Mouse (Mus musculus) C2C12 (cell line): Measurements from ENCODE around the gene Gm45140. TPM values are rescaled to one million over a fixed set of nuclear protein-coding genes. Genes with fewer than 3 reads are reported as not detected.

Experiments
- H3K27me3 ChIP-seq: one replicate; pipeline ENCODE4 v1.6.1; 2011; ENCODE audit not compliant: control insufficient read depth, insufficient read depth, insufficient read length
- H3K36me3 ChIP-seq: one replicate; pipeline ENCODE4 v1.6.1; 2011; ENCODE audit not compliant: control insufficient read depth, insufficient read depth
- H3K4me3 ChIP-seq: one replicate; pipeline ENCODE4 v1.5.1; 2011; ENCODE audit warnings: mild to moderate bottlenecking, control low read depth; ENCODE audit not compliant: poor library complexity, insufficient read depth, severe bottlenecking
- H3K79me2 ChIP-seq: one replicate; pipeline ENCODE4 v1.6.1; 2011; ENCODE audit not compliant: control insufficient read depth, insufficient read depth
- H3K79me3 ChIP-seq: one replicate; pipeline ENCODE4 v1.6.1; 2011; ENCODE audit warnings: low read depth, control low read depth
- H3ac ChIP-seq: one replicate; pipeline ENCODE3; 2011; ENCODE audit warnings: low read depth; ENCODE audit not compliant: control insufficient read depth, insufficient read length
- CEBPB ChIP-seq: IDR thresholded peaks from one replicate; pipeline ENCODE4 v1.6.1; 2011; ENCODE audit warnings: low read depth, mild to moderate bottlenecking, control low read depth, moderate library complexity
- CTCF ChIP-seq: IDR thresholded peaks from one replicate; pipeline ENCODE4 v1.5.1; 2011; ENCODE audit not compliant: control insufficient read depth, insufficient read depth, insufficient read length
- FOSL1 ChIP-seq: IDR thresholded peaks from one replicate; pipeline ENCODE4 v1.8.0; 2011; ENCODE audit warnings: mild to moderate bottlenecking, low read length; ENCODE audit not compliant: poor library complexity, insufficient read depth, severe bottlenecking
- MAX ChIP-seq: IDR thresholded peaks from one replicate; pipeline ENCODE4 v1.6.1; 2011; ENCODE audit warnings: mild to moderate bottlenecking, control low read depth
- MYOD1 ChIP-seq: IDR thresholded peaks from one replicate; pipeline ENCODE4 v1.6.1; 2011; ENCODE audit warnings: low read depth; ENCODE audit not compliant: control insufficient read depth, insufficient read length
- MYOG ChIP-seq: IDR thresholded peaks from one replicate; pipeline ENCODE4 v1.6.1; 2011; ENCODE audit not compliant: control insufficient read depth, insufficient read length; ENCODE audit errors: extremely low read depth
- USF1 ChIP-seq: IDR thresholded peaks from one replicate; pipeline ENCODE4 v1.6.1; 2011; ENCODE audit warnings: low read depth, mild to moderate bottlenecking, control low read depth, moderate library complexity
- polyA plus RNA-seq: library from polyadenylated mRNA; unstranded; fragments of >200 nt; fragmentation: generic; extraction: Trizol; gene quantifications from one replicate; pipeline ENCODE4 v1.2.1, GENCODE M21; 2012; ENCODE audit warnings: missing spikeins

Gm45140 gene
- polyA plus RNA-seq, 1 experiment, result 2.3 TPM

- Histone ChIP-seq H3K27me3 (no peaks in the 10 kb centered on the region), H3K4me3 (no peak overlapping the region), H3K36me3 (no peaks in the 10 kb centered on the region), H3ac (no peak overlapping the region), H3K79me3 (no peaks in the 10 kb centered on the region), H3K79me2 (no peaks in the 10 kb centered on the region)
- TF ChIP-seq CTCF, result no peak
- TF ChIP-seq MAX, result no peak
These were observed 91.0 kb downstream of the Gm45140 start for GRCm38 (mm10) chr6:87744632-87745031.

GRCm38 (mm10) chr6:87743281-87743680 lies 92.3 kb downstream of the Gm45140 start:
- H3K79me2 ChIP-seq, result no peaks in the 10 kb centered on the region
- no peaks in the 10 kb centered on the region for H3K36me3 ChIP-seq

GRCm38 (mm10) chr6:87742804-87743203 lies 92.8 kb downstream of the Gm45140 start:
- H3K27me3 ChIP-seq, result no peaks in the 10 kb centered on the region
- H3K4me3 ChIP-seq, result no peak overlapping the region
- no peak overlapping the region for H3ac ChIP-seq
- H3K79me3 ChIP-seq, result no peaks in the 10 kb centered on the region
- H3K79me2 ChIP-seq, result no peaks in the 10 kb centered on the region
- H3K36me3 ChIP-seq, result no peaks in the 10 kb centered on the region
- no peak for TF ChIP-seq MYOD1
- no peak for TF ChIP-seq CTCF
- TF ChIP-seq CEBPB, result no peak
- TF ChIP-seq MAX, result no peak
- no peak for TF ChIP-seq MYOG
- no peak for TF ChIP-seq USF1
- no peak for TF ChIP-seq FOSL1

More at GRCm38 (mm10) chr6:87743281-87743680, 92.3 kb downstream of the Gm45140 start:
- Histone ChIP-seq H3K27me3 (no peaks in the 10 kb centered on the region), H3ac (no peak overlapping the region), H3K4me3 (no peak overlapping the region), H3K79me3 (no peaks in the 10 kb centered on the region)
- no peak for TF ChIP-seq MYOG
- TF ChIP-seq MAX, result no peak
- no peak for TF ChIP-seq MYOD1
- TF ChIP-seq CTCF, result no peak
- TF ChIP-seq FOSL1, result no peak
- no peak for TF ChIP-seq USF1
- TF ChIP-seq CEBPB, result no peak

- H3ac ChIP-seq, result no peak overlapping the region
- H3K4me3 ChIP-seq, result no peak overlapping the region
- H3K36me3 ChIP-seq, result no peaks in the 10 kb centered on the region
- H3K79me3 ChIP-seq, result no peaks in the 10 kb centered on the region
- H3K27me3 ChIP-seq, result no peaks in the 10 kb centered on the region
- no peaks in the 10 kb centered on the region for H3K79me2 ChIP-seq
- TF ChIP-seq CTCF, result no peak
- TF ChIP-seq MYOG, result no peak
- no peak for TF ChIP-seq USF1
- TF ChIP-seq MAX, result no peak
- no peak for TF ChIP-seq MYOD1
- TF ChIP-seq FOSL1, result no peak
- TF ChIP-seq CEBPB, result no peak
These were observed 93.6 kb downstream of the Gm45140 start for GRCm38 (mm10) chr6:87741978-87742377.

GRCm38 (mm10) chr6:87740496-87740895 lies 95.1 kb downstream of the Gm45140 start:
- H3K79me3 ChIP-seq, result no peaks in the 10 kb centered on the region
- no peaks in the 10 kb centered on the region for H3K36me3 ChIP-seq
- H3K79me2 ChIP-seq, result no peaks in the 10 kb centered on the region
- no peak for TF ChIP-seq CEBPB
- no peak for TF ChIP-seq MYOD1
- TF ChIP-seq USF1, result no peak
- TF ChIP-seq MYOG, result no peak
- TF ChIP-seq FOSL1, result no peak
- no peak for TF ChIP-seq MAX
- no peak for TF ChIP-seq CTCF
- H3K27me3 ChIP-seq, result no peaks in the 10 kb centered on the region
- H3K4me3 ChIP-seq, result no peak overlapping the region
- H3ac ChIP-seq, result no peak overlapping the region

GRCm38 (mm10) chr6:87739898-87740297 lies 95.7 kb downstream of the Gm45140 start:
- Histone ChIP-seq H3K79me2 (no peaks in the 10 kb centered on the region), H3K4me3 (no peak overlapping the region), H3ac (no peak overlapping the region), H3K79me3 (no peaks in the 10 kb centered on the region), H3K36me3 (no peaks in the 10 kb centered on the region), H3K27me3 (no peaks in the 10 kb centered on the region)
- TF ChIP-seq CTCF (no peak), MYOD1 (no peak), MAX (no peak), FOSL1 (no peak), MYOG (no peak), USF1 (no peak), CEBPB (no peak)

Other genes starting within 250 kb of the Gm45140 start
- 0.36 TPM for gene Prokr1, start 245.1 kb downstream of the Gm45140 start, polyA plus RNA-seq
- 5.8 TPM for gene Aplf, start 163.6 kb downstream of the Gm45140 start, polyA plus RNA-seq
- 0.05 TPM for gene Efcc1, start 104.9 kb downstream of the Gm45140 start, polyA plus RNA-seq
- not detected for gene Gp9, start 57.7 kb downstream of the Gm45140 start, polyA plus RNA-seq
- 8.3 TPM for gene Rab43, start 23.6 kb downstream of the Gm45140 start, polyA plus RNA-seq
- 44.4 TPM for gene Isy1, start 3.0 kb upstream of the Gm45140 start, polyA plus RNA-seq
- 353 TPM for gene Cnbp, start 15.3 kb upstream of the Gm45140 start, polyA plus RNA-seq
- gene Copg1, start 52.0 kb upstream of the Gm45140 start, polyA plus RNA-seq, result 115 TPM
- 43.5 TPM for gene Hmces, start 78.1 kb upstream of the Gm45140 start, polyA plus RNA-seq
- 58.5 TPM for gene H1fx, start 145.8 kb upstream of the Gm45140 start, polyA plus RNA-seq
- 197 TPM for gene Rab7, start 209.5 kb upstream of the Gm45140 start, polyA plus RNA-seq
- 181 TPM for gene Rpn1, start 248.7 kb upstream of the Gm45140 start, polyA plus RNA-seq